Mouse (Mus musculus) cortical plate, adult 2 months (tissue): Measurements from ENCODE around the gene Gm5431.
"Not testable (repeated sequence)": the region's sequence is repeated elsewhere in the genome, so short reads cannot be mapped to it uniquely, and the experiment has no call there.

Source experiments
- CTCF ChIP-seq: fragments of 200-500 bp; IDR thresholded peaks from 2 replicates; pipeline ENCODE4 v1.5.1; 2011; ENCODE audit warnings: mild to moderate bottlenecking, control low read depth, low read length; ENCODE audit not compliant: insufficient read depth; ENCODE audit errors: extremely low read depth
- POLR2A ChIP-seq: fragments of 200-500 bp; IDR thresholded peaks from 2 replicates; pipeline ENCODE4 v1.6.1; 2011; ENCODE audit warnings: mild to moderate bottlenecking, low read length, control low read depth; ENCODE audit not compliant: insufficient read depth; ENCODE audit errors: extremely low read depth

DNA sequence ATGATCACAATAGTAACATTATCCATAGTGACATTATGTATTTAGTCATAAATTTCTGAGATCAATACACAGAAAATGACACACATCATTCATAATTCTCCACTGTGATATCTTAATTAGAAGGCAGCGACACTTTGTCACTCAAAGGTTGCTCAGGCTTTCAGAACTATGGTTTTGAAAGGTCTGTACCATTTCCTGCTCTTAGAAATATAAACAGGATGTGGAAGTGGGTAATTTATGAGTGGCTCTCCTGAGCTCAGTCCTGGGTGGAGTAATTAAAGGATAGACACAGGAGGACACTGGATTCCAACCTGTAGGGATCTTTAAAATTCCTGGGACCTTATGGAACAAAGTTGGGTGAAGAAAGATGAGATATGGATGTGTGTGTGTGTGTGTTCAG lies 31.4 kb upstream of the Gm5431 start:
- TF ChIP-seq CTCF, POLR2A: not testable (repeated sequence)
